Mouse (Mus musculus) spleen, adult 12 weeks (tissue): ENCODE measurements around the gene Fhl2.

Experiments used
- DNase-seq: peaks from one replicate; pipeline ENCODE4 v3.0.0; 2022; ENCODE audit warnings: low spot score

The Fhl2 gene

GRCm38 (mm10) chr1:43196661-43197241, at the start of gene Fhl2:
Fhl2 (minus strand) TSS chr1:43196984.
- DNase-seq = no peak

DNA sequence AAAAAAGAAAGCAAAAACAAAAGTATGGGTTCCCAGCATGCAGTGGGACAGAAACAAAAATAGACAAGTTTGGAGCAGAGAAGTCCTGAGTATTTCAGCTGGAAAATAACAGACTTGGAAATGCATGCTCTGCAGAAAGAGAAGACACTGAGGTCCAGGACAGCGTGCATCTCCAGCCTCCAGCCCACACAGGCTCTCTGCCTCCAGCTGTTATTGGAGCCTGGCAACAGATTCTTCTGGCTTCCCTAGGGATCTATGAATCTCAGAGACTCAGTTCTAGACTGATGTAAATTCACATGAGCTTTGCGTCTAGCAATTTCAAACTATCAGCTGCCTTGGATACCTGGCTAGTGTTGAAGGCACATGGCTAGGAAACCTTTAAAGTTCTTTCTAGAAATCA, 48.2 kb upstream of the Fhl2 start:
- DNase-seq = no peak

GRCm38 (mm10) chr1:43241208-43241607, 44.4 kb upstream of the Fhl2 start:
- no peak for DNase-seq

DNA sequence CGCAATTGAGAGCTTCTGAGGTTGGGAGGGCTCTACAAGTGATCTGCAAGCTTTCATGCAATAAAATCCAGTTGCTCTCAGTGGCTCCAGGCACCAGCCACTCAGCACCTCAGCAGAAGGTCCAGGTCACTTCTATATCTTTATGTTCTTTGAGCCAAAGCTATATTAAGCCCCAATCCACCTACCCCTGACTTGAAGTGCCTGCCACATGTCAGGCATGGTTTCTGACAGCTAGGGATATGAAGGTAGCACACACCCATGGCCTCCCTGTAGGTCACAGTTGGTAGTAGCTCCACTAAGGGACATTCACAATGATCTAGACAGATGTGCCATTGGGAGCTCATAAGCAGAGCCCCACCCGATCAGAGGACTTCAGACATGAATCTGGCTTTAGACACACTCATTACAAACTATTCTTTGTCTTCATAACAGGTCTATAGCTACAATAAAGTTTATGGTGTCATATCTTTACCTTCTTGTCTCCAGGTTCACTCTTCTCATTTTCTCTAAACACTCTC, 43.1 kb upstream of the Fhl2 start:
- DNase-seq = no peak

GRCm38 (mm10) chr1:43238471-43238870, 41.7 kb upstream of the Fhl2 start:
- DNase-seq = no peak

- no peak for DNase-seq
Measured at GRCm38 (mm10) chr1:43237360-43238235, 40.8 kb upstream of the Fhl2 start.

GRCm38 (mm10) chr1:43225531-43226151, 28.9 kb upstream of the Fhl2 start:
- DNase-seq = no peak

- DNase-seq = no peak
Measured at GRCm38 (mm10) chr1:43224943-43225342, 28.2 kb upstream of the Fhl2 start.

DNA sequence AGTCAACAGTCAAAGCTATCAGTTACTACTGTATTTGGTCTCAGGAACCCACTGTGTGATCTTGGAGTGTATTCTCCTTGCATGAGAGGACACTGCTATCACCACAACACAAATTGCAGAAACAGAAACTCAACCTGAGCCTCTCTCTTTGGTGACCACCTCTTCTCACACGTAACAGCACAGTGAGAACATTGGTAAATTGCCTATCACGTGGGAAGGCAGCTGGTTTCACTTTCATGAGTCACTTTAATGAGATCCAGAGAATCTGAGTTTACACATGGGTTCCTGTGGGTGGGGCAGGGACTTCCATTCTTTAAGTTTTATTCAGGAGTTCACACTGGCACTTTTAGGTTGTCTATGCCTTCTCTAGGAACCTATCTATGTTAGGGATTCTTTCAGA, 27.4 kb upstream of the Fhl2 start:
- DNase-seq = peak; percentile 2

GRCm38 (mm10) chr1:43223097-43223496, 26.3 kb upstream of the Fhl2 start:
- DNase-seq = no peak

GRCm38 (mm10) chr1:43218016-43218680, 21.4 kb upstream of the Fhl2 start:
- no peak for DNase-seq

DNA sequence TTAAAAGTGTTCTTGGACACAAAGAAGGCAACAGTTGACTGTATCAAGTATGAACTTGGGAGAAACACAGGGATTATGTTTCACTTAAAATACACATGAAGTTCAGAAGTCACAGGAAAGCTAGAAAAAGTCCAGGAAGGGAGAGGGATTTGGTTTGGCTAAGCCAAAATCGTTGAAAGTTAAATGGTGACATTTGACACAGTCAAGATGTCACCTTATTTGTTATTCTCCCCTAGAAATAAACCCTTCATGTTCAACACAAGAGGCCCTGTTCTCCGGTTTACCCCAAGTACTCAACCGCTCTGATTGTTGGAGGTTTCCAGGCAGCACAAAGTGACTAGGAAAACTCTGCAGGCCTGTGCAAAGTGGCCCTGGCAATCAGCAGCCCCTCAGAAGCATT, 18.8 kb upstream of the Fhl2 start:
- no peak for DNase-seq

- no peak for DNase-seq
Measured at GRCm38 (mm10) chr1:43211274-43211673, 14.5 kb upstream of the Fhl2 start.

DNA sequence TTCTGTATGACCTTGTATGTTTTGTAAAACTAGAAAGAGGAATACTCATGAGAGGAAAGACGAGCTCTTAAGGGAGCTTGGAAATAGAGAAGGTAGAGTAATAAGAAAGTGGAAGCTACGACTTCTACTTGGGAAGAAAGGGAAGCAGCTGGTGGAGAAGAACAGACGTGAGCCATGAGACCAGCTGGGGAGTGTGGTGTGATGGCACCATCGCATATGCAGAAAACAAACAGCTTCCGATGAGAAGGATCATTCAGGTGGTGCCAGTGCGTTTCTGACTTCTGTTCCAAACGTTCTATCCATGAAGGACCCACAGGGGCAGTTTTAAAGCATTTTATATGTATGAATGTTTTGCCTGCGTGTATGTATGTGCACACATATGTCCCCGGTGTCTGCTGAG, 13.5 kb upstream of the Fhl2 start:
- no peak for DNase-seq

DNA sequence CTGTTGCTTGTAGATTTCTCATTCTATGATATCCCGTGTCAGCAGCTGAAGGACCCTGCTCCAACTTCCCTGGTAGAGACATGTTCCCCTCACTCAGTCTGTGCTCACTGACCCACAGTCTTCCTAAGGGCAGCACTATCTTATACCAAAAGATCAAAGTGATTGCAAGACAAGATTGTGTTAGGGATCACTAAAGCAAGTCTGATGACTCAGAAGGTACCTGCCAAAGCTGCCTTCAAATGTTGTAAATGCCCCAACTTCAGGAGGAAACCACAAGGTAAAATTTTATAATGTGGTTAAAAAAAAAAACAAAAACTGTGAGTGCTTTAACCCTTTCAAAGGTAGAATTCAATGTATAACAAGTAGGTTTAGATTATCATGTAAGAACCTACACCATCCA, 10.4 kb upstream of the Fhl2 start:
- DNase-seq = no peak

GRCm38 (mm10) chr1:43203282-43203681, 6.5 kb upstream of the Fhl2 start:
- no peak for DNase-seq

GRCm38 (mm10) chr1:43202226-43202625, 5.4 kb upstream of the Fhl2 start:
- DNase-seq = no peak

DNA sequence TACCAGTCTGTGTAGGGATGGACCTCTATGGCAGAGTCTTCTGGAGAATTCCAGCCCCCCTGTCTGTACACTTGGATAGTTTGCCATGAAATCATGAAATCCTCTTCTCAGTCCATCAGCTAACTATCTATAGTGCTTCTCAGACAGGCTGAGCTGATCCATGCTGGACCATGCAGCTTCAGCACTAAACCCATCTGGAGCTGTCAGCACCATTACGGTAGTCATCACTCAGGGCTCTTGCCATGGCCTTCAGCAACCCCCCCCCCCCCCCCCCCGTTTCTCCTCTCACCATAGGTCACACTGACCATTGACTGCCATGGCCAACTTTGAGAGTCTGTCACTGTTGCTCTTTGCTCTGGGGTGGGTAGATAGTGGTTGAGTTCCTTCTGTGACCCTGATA, 5.0 kb upstream of the Fhl2 start:
- DNase-seq = no peak

GRCm38 (mm10) chr1:43199867-43200240, 3.1 kb upstream of the Fhl2 start:
- DNase-seq = no peak

GRCm38 (mm10) chr1:43199210-43199866, 2.6 kb upstream of the Fhl2 start:
- no peak for DNase-seq

DNA sequence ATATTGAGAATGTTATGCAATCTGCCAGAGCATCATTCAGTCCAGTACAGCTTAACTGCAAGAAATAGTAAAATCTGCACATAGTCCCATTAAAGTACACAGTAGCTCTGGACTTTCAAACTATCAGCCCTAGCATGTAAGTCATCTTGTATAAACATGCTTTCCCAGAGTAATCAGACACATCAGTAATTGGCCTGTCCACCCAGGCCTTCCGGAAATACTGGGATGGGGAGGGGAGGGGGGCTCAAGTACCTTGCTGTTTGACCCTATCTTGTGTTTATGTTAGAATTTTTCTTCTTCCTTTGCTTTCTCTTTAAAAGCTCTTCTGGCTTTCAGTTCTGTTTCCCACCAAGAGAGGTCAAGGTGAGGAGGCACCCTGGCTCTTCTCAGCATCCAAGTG, 725 bp downstream of the Fhl2 start:
- no peak for DNase-seq

GRCm38 (mm10) chr1:43193423-43193822, 3.4 kb downstream of the Fhl2 start:
- DNase-seq = no peak
